Mouse (Mus musculus) frontal cortex, postnatal 36 days (tissue): ENCODE results near the gene Hist1h4b.
"Not testable (repeated sequence)": the region's sequence is repeated elsewhere in the genome, so short reads cannot be mapped to it uniquely, and the experiment has no call there.

Source experiments
- DNase-seq, 2 experiments: peaks; one replicate each; pipeline ENCODE4 v3.0.0; 2022; ENCODE audit warnings: low spot score in 2 of 2

The Hist1h4b gene

GRCm38 (mm10) chr13:23757211-23757773 is 479 bp downstream of the Hist1h4b start:
- DNase-seq = no peak

- DNase-seq = no peak
Measured at GRCm38 (mm10) chr13:23757921-23758320, 1.1 kb downstream of the Hist1h4b start.

- DNase-seq = no peak
Measured at GRCm38 (mm10) chr13:23759251-23759771, 2.5 kb downstream of the Hist1h4b start.

GRCm38 (mm10) chr13:23759916-23760239 is 3.1 kb downstream of the Hist1h4b start:
- no peak for DNase-seq

- DNase-seq = no peak
Measured at GRCm38 (mm10) chr13:23760240-23760971, 3.6 kb downstream of the Hist1h4b start.

GRCm38 (mm10) chr13:23760972-23761864 is 4.4 kb downstream of the Hist1h4b start, which contains the start of gene Hist1h4a:
Gene Hist1h4a, minus strand, starts transcription at chr13:23761230.
- peak; percentile 99 for DNase-seq

- peak; percentile 58 to 83 for DNase-seq
Measured at GRCm38 (mm10) chr13:23761871-23762821, 5.3 kb downstream of the Hist1h4b start, which contains the start of gene Hist1h3a. Gene Hist1h3a, minus strand, starts transcription at chr13:23762386.

- no peak for DNase-seq
Measured at GRCm38 (mm10) chr13:23763242-23763585, 6.4 kb downstream of the Hist1h4b start.

GRCm38 (mm10) chr13:23763586-23764323 is 6.9 kb downstream of the Hist1h4b start, which contains the start of gene Hist1h1a:
Gene Hist1h1a, plus strand, starts transcription at chr13:23763666.
- DNase-seq = peak; percentile 81 to 90

- DNase-seq = no peak
Measured at GRCm38 (mm10) chr13:23764324-23765171, 7.7 kb downstream of the Hist1h4b start.

GRCm38 (mm10) chr13:23765172-23765513 is 8.3 kb downstream of the Hist1h4b start:
- DNase-seq = no peak

- DNase-seq = no peak
Measured at GRCm38 (mm10) chr13:23766772-23767171, 10.0 kb downstream of the Hist1h4b start.

GRCm38 (mm10) chr13:23768834-23769397 is 12.1 kb downstream of the Hist1h4b start:
- DNase-seq = no peak

GRCm38 (mm10) chr13:23769613-23770012 is 12.8 kb downstream of the Hist1h4b start, which contains the start of gene Trim38:
Gene Trim38, plus strand, starts transcription at chr13:23769913.
- not testable (repeated sequence) for DNase-seq

GRCm38 (mm10) chr13:23772561-23773313 is 15.9 kb downstream of the Hist1h4b start:
- DNase-seq = peak; percentile 44 to 53

GRCm38 (mm10) chr13:23778339-23778738 is 21.5 kb downstream of the Hist1h4b start:
- DNase-seq = no peak

- no peak for DNase-seq
Measured at GRCm38 (mm10) chr13:23779025-23779424, 22.2 kb downstream of the Hist1h4b start.

GRCm38 (mm10) chr13:23792520-23792919 is 35.7 kb downstream of the Hist1h4b start:
- DNase-seq = peak; percentile 20 to 60
